Mouse (Mus musculus) forebrain, embryonic 11.5 days (tissue): ENCODE data around the gene Gpr25. TPM values are rescaled to one million over a fixed set of nuclear protein-coding genes. Genes with fewer than 3 reads are reported as not detected.

Source experiments
- ATAC-seq: fragments of 200-750 bp; cut with Nextera tagmentation; replicated peaks from 2 replicates; pipeline ENCODE4 v1.8.0; 2017; ENCODE audit warnings: moderate TSS enrichment; ENCODE audit not compliant: low FRiP score
- DNase-seq: peaks from one replicate; pipeline ENCODE4 v3.0.0-alpha.2; 2017; ENCODE audit warnings: low spot score
- H3K27ac ChIP-seq: fragments of 300-500 bp; sonication (generic); 2 replicates; pipeline ENCODE4 v1.5.1; 2014; ENCODE audit warnings: low read depth, low read length
- H3K27me3 ChIP-seq: fragments of 300-500 bp; sonication (generic); 2 replicates; pipeline ENCODE4 v1.6.1; 2014; ENCODE audit warnings: mild to moderate bottlenecking, low read length, mixed read lengths; ENCODE audit not compliant: control insufficient read depth, insufficient read depth
- H3K36me3 ChIP-seq: fragments of 300-500 bp; sonication (generic); 2 replicates; pipeline ENCODE4 v1.6.1; 2014; ENCODE audit warnings: mild to moderate bottlenecking, low read length, moderate library complexity, mixed read lengths; ENCODE audit not compliant: control insufficient read depth, insufficient read depth
- H3K4me1 ChIP-seq: fragments of 300-500 bp; sonication (generic); replicated peaks from 2 replicates; pipeline ENCODE4 v1.6.1; 2014; ENCODE audit warnings: low read length, mixed read lengths; ENCODE audit not compliant: control insufficient read depth, insufficient read depth
- H3K4me2 ChIP-seq: fragments of 300-500 bp; sonication (generic); 2 replicates; pipeline ENCODE4 v1.6.1; 2014; ENCODE audit warnings: low read depth, mild to moderate bottlenecking, low read length, moderate library complexity, mixed read lengths; ENCODE audit not compliant: severe bottlenecking
- H3K4me3 ChIP-seq: fragments of 300-500 bp; sonication (generic); 2 replicates; pipeline ENCODE4 v1.5.1; 2014; ENCODE audit warnings: low read depth, low read length
- H3K9ac ChIP-seq: fragments of 300-500 bp; sonication (generic); 2 replicates; pipeline ENCODE4 v1.6.1; 2014; ENCODE audit warnings: low read length
- H3K9me3 ChIP-seq: fragments of 300-500 bp; sonication (generic); 2 replicates; pipeline ENCODE4 v1.6.1; 2016; ENCODE audit warnings: low read length, mixed read lengths; ENCODE audit not compliant: control insufficient read depth
- WGBS: fragments of 180-500 bp; shearing (Covaris S2); extraction: QIAGEN DNeasy Blood & Tissue Kit; methylation state at CpG from one replicate; pipeline ENCODE4 v1.1.7; 2014; 5-methylcytosine and 5-hydroxymethylcytosine counted together
- polyA plus RNA-seq: library from polyadenylated mRNA; unstranded; fragments of >200 nt; fragmentation: Nextera tagmentation; extraction: Ambion mirVana; gene quantifications from 2 replicates; pipeline ENCODE4 v1.2.1, GENCODE M21; 2014

The Gpr25 gene
- polyA plus RNA-seq, 1 experiment from 2014 or later = not detected

DNA sequence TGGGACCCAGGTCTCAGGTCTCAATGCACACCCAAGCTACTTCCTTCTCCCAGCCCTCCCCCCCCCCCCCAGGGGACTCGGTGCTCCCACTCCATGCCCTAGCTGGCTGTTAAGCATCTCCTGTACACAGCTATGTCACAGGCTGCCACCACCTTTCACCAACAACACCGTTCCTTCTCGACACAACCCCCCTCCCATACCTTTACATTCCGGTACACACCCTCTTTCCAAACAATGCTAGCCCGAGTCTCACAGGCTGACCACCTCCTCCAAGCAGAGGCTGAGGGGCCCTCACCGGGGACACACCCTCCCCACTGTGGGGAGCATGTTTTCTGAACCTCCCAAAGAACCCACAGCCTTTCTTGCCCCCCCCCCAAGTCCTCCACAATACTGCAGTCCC, 29.1 kb downstream of the Gpr25 start:
- Histone ChIP-seq H3K36me3 (no peaks in the 10 kb centered on the region; the same call in 1 of the 2 replicates), H3K4me2 (peak overlapping the region; percentile 75), H3K27ac (no peak overlapping the region), H3K9ac (peak overlapping the region; percentile 43), H3K4me1 (peaks cover 36% of the 10 kb centered on the region), H3K4me3 (peak overlapping the region; percentile 64), H3K9me3 (no peaks in the 10 kb centered on the region), H3K27me3 (no peaks in the 10 kb centered on the region)
- ATAC-seq = no peak
- 2% methylated on average over 6 of the region's 6 CpGs for WGBS
- DNase-seq = no peak

DNA sequence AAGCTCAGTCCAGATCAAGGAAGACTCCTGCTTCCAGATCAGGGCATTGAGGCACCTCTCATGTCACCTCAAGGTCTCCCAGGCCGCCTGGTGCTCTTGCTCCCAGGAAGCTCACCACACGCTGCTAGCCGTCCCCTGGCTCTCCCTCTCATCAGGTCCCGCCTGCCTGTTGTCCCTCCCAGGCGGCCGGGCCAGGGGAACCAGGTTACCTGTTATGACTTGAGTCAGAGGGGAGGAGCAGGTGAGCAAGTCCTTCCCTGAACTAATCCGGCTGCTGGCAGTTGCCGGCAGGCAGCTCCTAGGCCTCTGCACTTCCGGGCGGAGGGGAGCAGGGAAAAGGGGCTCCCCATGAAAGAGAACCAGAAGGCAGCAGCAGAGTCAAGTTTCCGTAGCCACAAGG, 30.5 kb downstream of the Gpr25 start:
- Histone ChIP-seq H3K27me3 (no peaks in the 10 kb centered on the region), H3K36me3 (peaks cover 2% of the 10 kb centered on the region), H3K4me1 (peaks cover 36% of the 10 kb centered on the region), H3K9ac (peak overlapping the region; percentile 43), H3K27ac (no peak overlapping the region; the same call in 1 of the 2 replicates), H3K4me3 (peak overlapping the region; percentile 14), H3K9me3 (no peaks in the 10 kb centered on the region), H3K4me2 (peak overlapping the region; percentile 75)
- whole genome bisulfite sequencing = 19% methylated on average over 11 of the region's 11 CpGs
- ATAC-seq (no peak), DNase-seq (no peak)

DNA sequence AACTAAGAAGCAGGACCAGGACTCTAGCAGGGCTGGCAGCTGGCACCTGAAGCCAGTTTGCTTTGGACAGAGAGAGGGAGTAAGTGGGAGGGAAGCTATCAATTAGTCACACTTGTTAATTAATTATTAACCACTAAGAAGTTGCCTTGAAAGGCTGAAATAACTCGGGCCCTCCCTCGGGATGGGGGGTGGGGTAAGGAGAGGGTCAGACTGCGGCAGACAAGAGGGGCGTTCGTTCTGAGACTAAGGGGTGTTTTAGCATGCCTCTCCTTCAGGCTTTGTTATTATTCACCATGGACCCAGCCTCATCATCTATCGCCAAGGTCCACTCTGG, 31.7 kb downstream of the Gpr25 start:
- WGBS = 8% methylated on average over 6 of the region's 6 CpGs
- Histone ChIP-seq H3K27ac (no peak overlapping the region), H3K4me1 (peaks cover 33% of the 10 kb centered on the region), H3K4me3 (no peak overlapping the region), H3K9ac (0 out of 2 replicates have a peak overlapping the region, but pooled peaks have one; percentile 20), H3K9me3 (no peaks in the 10 kb centered on the region), H3K27me3 (no peaks in the 10 kb centered on the region), H3K36me3 (peaks cover 7% of the 10 kb centered on the region), H3K4me2 (peak overlapping the region; percentile 9; the same call in 1 of the 2 replicates)
- ATAC-seq (no peak), DNase-seq (peak; percentile 56)

DNA sequence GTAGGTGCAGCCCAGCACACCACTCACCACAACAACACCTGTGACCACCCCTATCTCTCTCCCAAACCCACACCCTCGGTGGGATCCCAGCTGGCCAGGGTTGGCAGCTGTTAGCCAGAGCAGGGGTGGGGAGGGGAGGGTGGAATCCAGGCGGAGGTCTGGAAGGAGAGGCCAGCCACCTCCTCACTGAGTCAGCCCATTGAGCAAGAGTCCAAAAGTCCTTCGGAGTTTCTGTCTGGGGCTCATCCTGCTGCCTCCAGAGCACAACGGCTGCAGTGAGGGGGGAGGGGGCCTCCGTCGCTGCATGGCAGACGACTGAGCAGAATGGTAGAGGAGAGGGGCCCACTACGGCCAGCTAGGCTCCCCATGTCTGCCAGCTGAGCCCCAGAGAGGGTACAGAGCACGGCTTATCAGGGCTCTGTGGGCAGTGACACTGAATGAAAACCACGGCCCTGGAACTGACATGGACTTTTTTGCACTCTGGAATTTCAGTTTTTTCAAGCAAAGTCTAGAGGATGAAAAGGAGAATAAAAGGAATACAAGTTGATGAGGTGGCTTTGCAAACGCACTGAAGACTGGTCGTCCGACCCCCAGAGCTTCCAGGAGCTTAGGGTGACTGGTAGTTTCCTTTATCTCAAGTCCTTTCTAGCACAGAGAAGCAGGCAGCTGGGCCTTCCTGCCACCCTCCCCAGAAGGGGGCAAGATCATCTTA, 32.2 kb downstream of the Gpr25 start:
- ATAC-seq (0 out of 2 replicates have a peak, but pooled peaks have one; percentile 16), DNase-seq (peak; percentile 55)
- 17% methylated on average over 13 of the region's 13 CpGs for WGBS
- Histone ChIP-seq H3K27ac (no peak overlapping the region), H3K36me3 (peaks cover 9% of the 10 kb centered on the region), H3K4me2 (peak overlapping the region; percentile 9; the same call in 1 of the 2 replicates), H3K27me3 (no peaks in the 10 kb centered on the region), H3K4me1 (peaks cover 33% of the 10 kb centered on the region), H3K4me3 (no peak overlapping the region), H3K9ac (0 out of 2 replicates have a peak overlapping the region, but pooled peaks have one; percentile 33), H3K9me3 (no peaks in the 10 kb centered on the region)

DNA sequence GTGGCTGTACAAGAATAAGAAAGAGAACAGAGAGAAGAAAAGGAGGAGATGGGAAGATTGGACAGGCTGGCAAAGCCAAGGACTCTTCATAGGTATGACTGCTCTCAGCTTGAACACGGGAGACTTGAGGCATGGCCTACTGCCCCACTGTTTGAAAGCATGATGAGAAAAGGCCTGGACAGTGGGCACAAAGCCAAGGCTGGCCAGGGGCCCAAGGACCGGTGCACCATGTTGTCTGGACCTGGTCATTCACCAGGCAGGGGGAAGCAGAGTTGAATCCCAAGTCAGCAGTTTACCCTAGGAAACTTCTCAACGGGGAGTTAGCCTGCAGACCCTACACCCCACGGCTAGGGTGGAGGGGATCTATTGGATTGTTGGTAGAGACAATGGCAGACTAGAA, 32.8 kb downstream of the Gpr25 start:
- no peak overlapping the region for H3K4me2 ChIP-seq
- no peak overlapping the region for H3K4me3 ChIP-seq
- WGBS = 70% methylated on average over 4 of the region's 4 CpGs
- H3K27me3 ChIP-seq = no peaks in the 10 kb centered on the region
- no peaks in the 10 kb centered on the region for H3K9me3 ChIP-seq
- peaks cover 33% of the 10 kb centered on the region for H3K4me1 ChIP-seq
- H3K27ac ChIP-seq = no peak overlapping the region
- H3K36me3 ChIP-seq = peaks cover 9% of the 10 kb centered on the region
- H3K9ac ChIP-seq = no peak overlapping the region
- no peak for DNase-seq
- no peak for ATAC-seq

DNA sequence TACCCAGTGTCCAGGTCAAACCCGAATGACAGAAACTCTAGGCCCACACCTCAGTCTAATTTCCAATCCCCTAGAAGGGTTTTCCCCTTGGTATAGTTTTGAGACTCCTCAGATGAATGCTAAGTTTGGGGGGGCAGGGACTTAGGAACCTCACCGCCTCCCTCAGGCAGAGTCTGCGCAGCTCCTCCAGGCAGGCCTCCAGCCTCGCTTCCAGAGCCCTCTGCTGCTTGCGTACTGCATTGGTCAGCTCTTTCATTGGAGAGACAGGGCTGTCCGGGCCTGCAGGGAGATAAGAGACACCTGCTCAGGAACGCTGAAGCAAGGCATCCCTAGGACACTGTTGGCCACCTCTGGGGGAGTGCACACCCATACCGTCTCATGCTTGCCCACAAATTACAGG, 34.0 kb downstream of the Gpr25 start:
- no peak overlapping the region for H3K4me3 ChIP-seq
- H3K4me2 ChIP-seq = no peak overlapping the region
- H3K9me3 ChIP-seq = no peaks in the 10 kb centered on the region
- no peak overlapping the region for H3K27ac ChIP-seq
- ATAC-seq (no peak), DNase-seq (no peak)
- peaks cover 9% of the 10 kb centered on the region for H3K36me3 ChIP-seq
- 92% methylated on average over 8 of the region's 8 CpGs for WGBS
- no peak overlapping the region for H3K9ac ChIP-seq
- H3K4me1 ChIP-seq = peaks cover 30% of the 10 kb centered on the region
- H3K27me3 ChIP-seq = no peaks in the 10 kb centered on the region

DNA sequence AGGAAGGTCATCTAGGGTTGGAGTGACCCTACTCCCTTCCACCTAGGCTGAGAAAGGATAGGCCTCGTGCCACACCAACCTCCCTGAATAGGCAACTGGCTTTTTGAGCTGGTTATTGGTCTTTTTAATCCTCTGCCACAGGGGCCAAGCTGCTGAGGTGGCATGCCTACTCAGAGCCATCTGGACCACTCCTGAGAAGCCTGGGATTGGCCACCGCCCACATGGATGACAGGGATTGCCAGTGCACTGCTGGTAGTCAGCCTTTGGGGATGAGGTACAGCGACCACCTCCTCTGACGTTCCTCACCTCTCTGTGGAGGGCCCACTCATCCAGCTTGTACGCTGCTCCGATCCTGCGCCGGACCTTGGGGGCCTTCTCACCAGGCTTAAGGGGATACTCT, 34.8 kb downstream of the Gpr25 start:
- Histone ChIP-seq H3K4me3 (no peak overlapping the region), H3K27me3 (no peaks in the 10 kb centered on the region), H3K27ac (no peak overlapping the region), H3K4me2 (no peak overlapping the region), H3K36me3 (peaks cover 9% of the 10 kb centered on the region), H3K9ac (no peak overlapping the region), H3K9me3 (no peaks in the 10 kb centered on the region), H3K4me1 (peaks cover 22% of the 10 kb centered on the region)
- DNase-seq (no peak), ATAC-seq (no peak)
- 95% methylated on average over 8 of the region's 8 CpGs for WGBS

DNA sequence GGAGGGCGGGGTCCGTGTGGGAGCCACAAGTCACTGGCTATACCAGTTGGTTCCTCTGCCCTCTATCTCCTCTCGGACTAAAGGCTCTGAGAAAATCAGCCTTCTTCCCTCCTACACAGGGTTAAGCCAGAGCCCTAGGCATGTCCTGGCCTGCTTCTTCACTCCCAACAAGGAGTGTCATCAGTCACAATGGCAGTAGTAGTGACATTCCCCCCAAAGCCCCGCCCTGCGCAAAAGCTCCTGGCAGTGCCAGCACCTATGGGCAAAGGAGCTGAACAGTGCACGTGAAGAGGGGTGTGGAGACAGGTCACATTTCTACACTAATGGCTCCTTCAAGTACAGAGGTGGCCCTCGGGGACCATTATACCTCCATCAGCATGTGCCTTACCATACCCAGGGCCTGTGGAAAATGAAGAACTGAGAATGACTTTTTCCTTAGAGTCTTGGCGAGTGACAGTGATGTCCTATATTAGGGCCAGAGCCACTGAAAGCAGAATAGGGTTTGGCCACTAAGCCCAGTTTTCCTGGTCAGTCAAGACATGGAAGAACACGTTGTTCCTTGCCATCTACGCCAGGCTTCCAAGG, 36.8 kb downstream of the Gpr25 start:
- Histone ChIP-seq H3K4me1 (peaks cover 7% of the 10 kb centered on the region), H3K4me3 (no peak overlapping the region), H3K4me2 (no peak overlapping the region), H3K27me3 (no peaks in the 10 kb centered on the region), H3K27ac (no peak overlapping the region), H3K36me3 (peaks cover 14% of the 10 kb centered on the region), H3K9me3 (no peaks in the 10 kb centered on the region), H3K9ac (no peak overlapping the region)
- DNase-seq = no peak
- 91% methylated on average over 10 of the region's 10 CpGs for WGBS
- ATAC-seq = no peak

DNA sequence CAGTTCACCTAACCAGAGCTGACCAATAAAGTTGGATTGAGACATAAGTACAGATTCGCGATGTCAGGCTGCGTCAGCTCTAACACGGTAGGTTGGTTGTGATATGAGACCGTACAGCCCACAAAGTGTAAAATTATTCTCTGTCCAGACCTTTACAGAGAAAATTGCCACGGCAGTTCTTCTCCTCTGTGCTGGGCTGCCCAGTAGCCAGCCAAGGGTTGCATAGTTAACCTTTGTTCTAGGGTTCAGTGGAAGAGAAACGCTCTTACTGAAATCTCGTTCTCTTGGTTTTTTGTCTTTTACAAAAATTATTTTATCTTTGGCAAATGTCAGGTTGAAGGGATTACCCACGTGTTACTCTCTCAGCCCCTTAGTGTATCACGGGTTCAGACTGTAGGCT, 38.3 kb downstream of the Gpr25 start:
- Histone ChIP-seq H3K9ac (no peak overlapping the region), H3K4me3 (no peak overlapping the region), H3K27me3 (no peaks in the 10 kb centered on the region), H3K9me3 (no peaks in the 10 kb centered on the region), H3K36me3 (peaks cover 17% of the 10 kb centered on the region), H3K4me2 (no peak overlapping the region), H3K27ac (no peak overlapping the region), H3K4me1 (no peaks in the 10 kb centered on the region)
- 93% methylated on average over 10 of the region's 10 CpGs for WGBS
- DNase-seq = no peak
- ATAC-seq = no peak
